Mouse (Mus musculus) MEL (cell line): Measurements from ENCODE around the gene Vash2. TPM values are rescaled to one million over a fixed set of nuclear protein-coding genes. Genes with fewer than 3 reads are reported as not detected.

Experiments used
- DNase-seq: peaks from one replicate; pipeline ENCODE4 v3.0.0; 2011; ENCODE audit warnings: low read depth, low spot score
- H3K27ac ChIP-seq: 2 replicates; pipeline ENCODE4 v1.5.1; 2012; ENCODE audit warnings: low read depth, mild to moderate bottlenecking, control low read depth, low read length, moderate library complexity; ENCODE audit not compliant: control insufficient read depth
- H3K27me3 ChIP-seq, 2 experiments: fragments of 150-350 bp in 1 of 2; sonication (generic) in 1 of 2; 2 replicates each; pipeline ENCODE4 v1.6.1; 2012; ENCODE audit warnings: low read length in 2 of 2, mild to moderate bottlenecking in 2 of 2, improper control_type of control experiment in 1 of 2, moderate library complexity in 1 of 2; ENCODE audit not compliant: insufficient read depth in 2 of 2, control insufficient read depth in 1 of 2
- H3K36me3 ChIP-seq, 2 experiments: 2 replicates each; pipeline ENCODE4 v1.6.1; 2012 to 2014; ENCODE audit warnings: low read length in 2 of 2, improper control_type of control experiment in 1 of 2, inconsistent platforms in 1 of 2, mild to moderate bottlenecking in 1 of 2; ENCODE audit not compliant: insufficient read depth in 2 of 2, control insufficient read depth in 1 of 2
- H3K4me1 ChIP-seq, 2 experiments: fragments of 150-350 bp in 1 of 2; sonication (generic) in 1 of 2; 2 replicates each; pipeline ENCODE4 v1.6.1; 2012; ENCODE audit warnings: low read length in 2 of 2, improper control_type of control experiment in 1 of 2, mild to moderate bottlenecking in 1 of 2; ENCODE audit not compliant: insufficient read depth in 2 of 2, control insufficient read depth in 1 of 2
- H3K4me3 ChIP-seq, 2 experiments: fragments of 150-350 bp in 1 of 2; sonication (generic) in 1 of 2; 2 replicates each; pipeline ENCODE4 v1.5.1; 2012; ENCODE audit warnings: low read depth in 2 of 2, low read length in 2 of 2, mild to moderate bottlenecking in 2 of 2, moderate library complexity in 2 of 2, control low read depth in 1 of 2, improper control_type of control experiment in 1 of 2; ENCODE audit not compliant: control insufficient read depth in 1 of 2, insufficient read depth in 1 of 2
- H3K79me2 ChIP-seq: 2 replicates; pipeline ENCODE4 v1.6.1; 2012; ENCODE audit warnings: mild to moderate bottlenecking, low read length, moderate library complexity; ENCODE audit not compliant: control insufficient read depth, poor library complexity, insufficient read depth
- H3K9ac ChIP-seq: 2 replicates; pipeline ENCODE4 v1.6.1; 2012; ENCODE audit warnings: low read depth, mild to moderate bottlenecking, control low read depth, low read length, moderate library complexity; ENCODE audit not compliant: control insufficient read depth, poor library complexity, severe bottlenecking
- H3K9me3 ChIP-seq: fragments of 150-350 bp; sonication (generic); replicated peaks from 2 replicates; pipeline ENCODE4 v1.6.1; 2012; ENCODE audit warnings: mild to moderate bottlenecking, low read length, improper control_type of control experiment, moderate library complexity; ENCODE audit not compliant: insufficient read depth
- CHD1 ChIP-seq: IDR thresholded peaks from 2 replicates; pipeline ENCODE4 v1.6.1; 2012; ENCODE audit warnings: low read depth, mild to moderate bottlenecking, inconsistent platforms, low read length, improper control_type of control experiment
- CTCF ChIP-seq, 3 experiments: IDR thresholded peaks in 2 of 3; conservative IDR thresholded peaks in 1 of 3; 2 replicates each; pipeline ENCODE4 v1.5.1; 2011 to 2012; ENCODE audit warnings: low read length in 3 of 3, low read depth in 2 of 3, mild to moderate bottlenecking in 2 of 3, improper control_type of control experiment in 1 of 3, inconsistent platforms in 1 of 3, mixed read lengths in 1 of 3, moderate library complexity in 1 of 3; ENCODE audit not compliant: control insufficient read depth in 1 of 3, insufficient read depth in 1 of 3, poor library complexity in 1 of 3, severe bottlenecking in 1 of 3
- MEF2A ChIP-seq: IDR thresholded peaks from 2 replicates; pipeline ENCODE4 v1.6.1; 2014; ENCODE audit warnings: low read depth, mild to moderate bottlenecking, inconsistent platforms, low read length, improper control_type of control experiment; ENCODE audit not compliant: poor library complexity, insufficient replicate concordance, severe bottlenecking; ENCODE audit errors: extremely low read depth
- MXI1 ChIP-seq: IDR thresholded peaks from 2 replicates; pipeline ENCODE4 v1.6.1; 2011; ENCODE audit warnings: mild to moderate bottlenecking, low read depth, low read length, improper control_type of control experiment
- MYB ChIP-seq: IDR thresholded peaks from 2 replicates; pipeline ENCODE4 v1.6.1; 2011; ENCODE audit warnings: mild to moderate bottlenecking, low read depth, low read length, improper control_type of control experiment
- MYC ChIP-seq: IDR thresholded peaks from 2 replicates; pipeline ENCODE4 v1.6.1; 2011; ENCODE audit warnings: low read depth, mild to moderate bottlenecking, low read length, improper control_type of control experiment, moderate library complexity
- NRF1 ChIP-seq: IDR thresholded peaks from 2 replicates; pipeline ENCODE4 v1.6.1; 2014; ENCODE audit warnings: low read depth, mild to moderate bottlenecking, inconsistent platforms, low read length, improper control_type of control experiment, moderate library complexity; ENCODE audit not compliant: poor library complexity, insufficient read depth, severe bottlenecking
- POLR2A ChIP-seq, 2 experiments: IDR thresholded peaks; 2 replicates each; pipeline ENCODE4 v1.6.1; 2011 to 2012; ENCODE audit warnings: low read length in 2 of 2, mild to moderate bottlenecking in 2 of 2, control low read depth in 1 of 2, improper control_type of control experiment in 1 of 2, low read depth in 1 of 2, moderate library complexity in 1 of 2; ENCODE audit not compliant: control insufficient read depth in 1 of 2, insufficient read depth in 1 of 2, poor library complexity in 1 of 2
- POLR2AphosphoS2 ChIP-seq: IDR thresholded peaks from 2 replicates; pipeline ENCODE4 v1.6.1; 2011; ENCODE audit warnings: low read length, improper control_type of control experiment
- POLR2AphosphoS5 ChIP-seq: IDR thresholded peaks from 2 replicates; pipeline ENCODE4 v1.6.1; 2012; ENCODE audit warnings: low read depth, borderline replicate concordance, mild to moderate bottlenecking, inconsistent platforms, low read length, moderate library complexity, mixed read lengths
- RAD21 ChIP-seq: IDR thresholded peaks from 2 replicates; pipeline ENCODE4 v1.6.1; 2011; ENCODE audit warnings: mild to moderate bottlenecking, low read depth, low read length, improper control_type of control experiment
- SIN3A ChIP-seq: IDR thresholded peaks from 2 replicates; pipeline ENCODE4 v1.6.1; 2012; ENCODE audit warnings: low read length, improper control_type of control experiment, inconsistent platforms
- SMC3 ChIP-seq: IDR thresholded peaks from 2 replicates; pipeline ENCODE4 v1.6.1; 2011; ENCODE audit warnings: low read depth, low read length, improper control_type of control experiment
- TAL1 ChIP-seq: IDR thresholded peaks from 2 replicates; pipeline ENCODE4 v1.6.1; 2012; ENCODE audit warnings: mild to moderate bottlenecking, inconsistent platforms, low read length, moderate library complexity, mixed read lengths
- TBP ChIP-seq: IDR thresholded peaks from 2 replicates; pipeline ENCODE4 v1.8.0; 2011; ENCODE audit warnings: low read depth, low read length, improper control_type of control experiment
- TCF12 ChIP-seq: IDR thresholded peaks from 2 replicates; pipeline ENCODE4 v1.6.1; 2014; ENCODE audit warnings: low read depth, mild to moderate bottlenecking, inconsistent platforms, low read length, improper control_type of control experiment, moderate library complexity
- UBTF ChIP-seq: IDR thresholded peaks from 2 replicates; pipeline ENCODE4 v1.6.1; 2012; ENCODE audit warnings: low read depth, mild to moderate bottlenecking, inconsistent platforms, low read length, improper control_type of control experiment, moderate library complexity, borderline replicate concordance; ENCODE audit not compliant: insufficient read depth
- ZKSCAN1 ChIP-seq: IDR thresholded peaks from 2 replicates; pipeline ENCODE4 v1.6.1; 2012; ENCODE audit warnings: low read depth, mild to moderate bottlenecking, inconsistent platforms, low read length, improper control_type of control experiment, moderate library complexity
- ZNF384 ChIP-seq: IDR thresholded peaks from 2 replicates; pipeline ENCODE4 v1.6.1; 2012; ENCODE audit warnings: low read depth, mild to moderate bottlenecking, inconsistent platforms, low read length, improper control_type of control experiment
- polyA plus RNA-seq, 2 experiments: library from polyadenylated mRNA; stranded (reverse) in 1 of 2; unstranded in 1 of 2; fragments of >175 nt in 1 of 2; fragments of >200 nt in 1 of 2; gene quantifications; 2 replicates each; pipeline versions ENCODE4 v1.2.1 to v1.2.4; 2012; ENCODE audit warnings: low replicate concordance in 2 of 2, low read depth in 1 of 2; ENCODE audit not compliant: insufficient read length in 2 of 2, insufficient read depth in 1 of 2, missing spikeins in 1 of 2
- total RNA-seq: library from RNA; depleted of rRNA; stranded (reverse); fragments of 300-350 nt; gene quantifications from 2 replicates; pipeline ENCODE4 v1.2.3, GENCODE M21; 2012

Vash2 gene
- total and polyA plus RNA-seq, 3 experiments, result 2.6 to 9.8 TPM; not detected in 1

DNA sequence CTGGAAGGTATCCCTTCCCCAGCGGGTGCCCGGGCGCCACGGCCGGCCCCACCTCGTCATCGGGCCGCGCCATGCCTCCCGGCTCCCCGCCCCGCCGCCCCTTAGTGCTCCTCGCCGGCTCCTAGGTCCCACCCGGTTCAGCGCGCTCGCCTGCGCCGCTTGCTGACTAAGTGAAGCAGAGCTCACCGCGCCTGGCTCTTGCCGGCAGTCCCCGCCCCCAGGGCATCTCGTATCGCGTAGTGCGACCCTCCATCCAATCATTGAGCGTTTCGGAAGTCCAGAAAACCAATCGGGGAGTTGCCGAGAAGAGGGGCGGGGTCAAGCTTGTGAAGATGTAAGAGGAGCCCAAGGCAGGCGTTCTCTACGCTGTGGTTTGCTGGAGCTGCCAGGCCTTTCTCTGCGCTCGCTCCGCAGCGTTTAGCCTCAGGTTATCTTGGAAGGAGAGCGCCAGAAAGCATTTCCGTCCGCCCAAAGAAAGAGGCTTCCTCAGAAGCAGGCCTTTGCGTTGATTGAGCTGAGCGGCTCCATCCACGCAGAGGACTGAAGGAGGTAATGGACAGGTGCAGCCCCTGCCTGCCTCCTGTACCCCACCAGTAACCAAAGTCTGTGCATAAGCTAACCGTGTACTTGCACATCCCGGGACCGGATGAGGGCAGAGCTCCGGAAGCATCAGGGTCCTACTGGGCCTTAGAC is 47.1 kb upstream of the Vash2 start, which contains the start of gene Flvcr1 (continued):
- no peak for TF ChIP-seq TAL1
- TF ChIP-seq SMC3, result no peak
- peak; percentile 94 for TF ChIP-seq POLR2AphosphoS2
- no peak for TF ChIP-seq RAD21
- TF ChIP-seq ZKSCAN1, result no peak
- TF ChIP-seq POLR2AphosphoS5, result no peak
- no peak for TF ChIP-seq CHD1
- TF ChIP-seq NRF1, result peak; percentile 43; the same call in 1 of the 2 replicates
- no peak for TF ChIP-seq MEF2A
- TF ChIP-seq MYC, result no peak
- peak; percentile 95 for TF ChIP-seq POLR2A (IDR thresholded peaks at IDR 0.05; ENCODE audit: control insufficient read depth in 1 of 2, insufficient read depth in 1 of 2, low read depth in 1 of 2, low read length in 2 of 2, poor library complexity in 1 of 2)
- peak in 2 of 3 experiments; percentile 3 to 17; a peak in 1 of 6 replicates for TF ChIP-seq CTCF (IDR thresholded peaks at IDR 0.05 in 2 of 3, conservative IDR thresholded peaks at IDR 0.05 in 1 of 3; ENCODE audit: control insufficient read depth in 1 of 3, insufficient read depth in 1 of 3, low read depth in 2 of 3, low read length in 3 of 3, poor library complexity in 1 of 3, severe bottlenecking in 1 of 3)
- TF ChIP-seq MYB, result no peak

DNA sequence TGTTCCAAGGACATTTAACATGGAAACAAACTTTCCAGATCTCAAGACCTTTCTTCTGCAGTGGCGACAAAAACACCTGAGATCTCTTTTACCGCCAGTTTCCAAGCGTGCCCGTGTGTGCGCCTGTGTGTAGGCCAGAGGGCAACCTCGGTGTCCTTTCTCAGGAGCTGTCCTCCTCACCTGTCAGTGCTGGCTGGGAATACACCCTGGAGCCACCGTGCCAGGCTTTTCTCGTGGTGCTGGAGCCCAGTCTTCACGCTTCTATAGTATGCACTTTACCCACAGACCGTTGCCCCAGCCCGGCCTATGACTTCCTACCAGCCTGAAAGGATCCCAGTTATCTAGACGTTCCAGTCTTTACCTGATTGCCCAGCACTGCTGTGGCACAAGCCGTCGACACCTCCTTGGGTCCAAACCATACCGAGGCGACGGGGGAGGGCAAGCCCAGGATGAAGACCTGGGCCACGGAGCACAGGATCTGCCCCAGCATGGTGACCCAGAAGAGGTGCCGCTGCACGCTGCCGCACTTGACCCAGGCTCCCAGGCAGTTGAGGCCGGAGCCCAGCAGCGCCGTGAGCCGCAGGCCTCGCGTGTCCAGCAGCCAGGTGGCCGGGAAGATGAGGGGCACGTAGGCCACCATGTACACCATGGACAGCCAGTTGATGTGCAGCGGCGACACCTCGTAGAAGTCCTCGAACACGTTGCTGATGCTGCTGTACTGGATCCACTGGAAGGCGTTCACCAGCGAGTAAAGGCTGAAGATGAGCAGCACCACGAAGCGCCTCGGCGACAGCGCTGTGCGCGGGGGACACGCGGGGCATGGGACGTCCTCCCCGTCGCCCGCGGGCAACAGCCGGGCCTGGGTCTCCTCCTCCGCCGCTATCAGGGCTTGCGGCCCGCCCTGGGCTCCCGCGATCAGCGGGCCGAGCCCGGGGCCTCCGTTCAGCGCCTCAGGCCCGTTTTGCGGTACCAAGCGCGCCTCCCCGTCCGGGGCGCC is 46.2 kb upstream of the Vash2 start:
- peak overlapping the region; percentile 85 for H3K9ac ChIP-seq
- peak overlapping the region; percentile 94 to 98 for H3K4me3 ChIP-seq
- H3K27ac ChIP-seq, result peak overlapping the region; percentile 60
- H3K27me3 ChIP-seq, result no peaks in the 10 kb centered on the region
- H3K36me3 ChIP-seq, result peaks cover 4 to 7% of the 10 kb centered on the region in 2 experiments
- no peaks in the 10 kb centered on the region for H3K9me3 ChIP-seq
- peaks cover 19% of the 10 kb centered on the region for H3K79me2 ChIP-seq
- DNase-seq, result peak; percentile 70
- H3K4me1 ChIP-seq, result peaks cover 4 to 10% of the 10 kb centered on the region in 2 experiments
- no peak for TF ChIP-seq UBTF
- TF ChIP-seq POLR2AphosphoS2, result no peak
- TF ChIP-seq TBP, result no peak
- no peak for TF ChIP-seq TCF12
- no peak; the same call in 1 of the 2 replicates for TF ChIP-seq MXI1
- no peak for TF ChIP-seq ZKSCAN1
- TF ChIP-seq ZNF384, result no peak
- TF ChIP-seq SIN3A, result no peak
